9 mouse cellular contexts compared by ENCODE assay signal in the genomic region with DNA sequence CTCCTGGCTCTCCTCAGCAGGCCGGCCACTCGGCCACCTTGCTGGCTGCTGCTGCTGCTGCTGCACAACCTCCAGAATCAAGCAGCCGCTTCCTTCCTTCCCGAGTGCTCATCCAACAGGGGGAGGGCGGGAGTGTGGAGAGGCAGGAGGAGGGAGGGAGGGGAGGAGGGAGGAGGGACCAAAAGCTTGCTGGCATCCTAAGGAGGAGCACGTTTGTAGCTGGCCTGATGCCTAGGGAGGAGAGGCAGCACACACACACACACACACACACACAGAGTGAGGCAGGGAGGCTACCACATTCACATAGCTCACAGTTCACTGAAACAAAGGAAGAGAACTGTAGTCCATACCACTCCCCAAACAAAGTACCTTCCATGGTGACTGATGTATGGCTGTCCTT.
DNase-seq lines count a peak whose midpoint lies in the region; ATAC-seq and TF ChIP-seq lines count a peak whose summit lies in the region.
"Had no signal": no experiment of that assay in that cellular context is flagged by ENCODE, and none has a peak within 500 bp of the region (broad histone marks: within the 10 kb centered on the region; RNA-seq: fewer than 3 reads in every experiment).

No protein-coding gene starts in this region.

- ATAC-seq in forebrain, embryonic 14.5 days = peak; percentile 72
- ATAC-seq in midbrain, embryonic 11.5 days (ENCODE audit: low FRiP score) = peak; percentile 53; the same call in 1 of the 2 replicates
- ATAC-seq in stomach, postnatal 0 days (ENCODE audit: low FRiP score, low TSS enrichment) = peak; percentile 52; the same call in 1 of the 2 replicates

- no peak for TF ChIP-seq EP300 in stomach, postnatal 0 days (optimal IDR thresholded peaks at IDR 0.05)

- peak overlapping the region; percentile 59 for H3K4me2 ChIP-seq in forebrain, embryonic 14.5 days (ENCODE audit: low read length)
- peak overlapping the region; percentile 26 for H3K4me2 ChIP-seq in midbrain, embryonic 11.5 days
- no peak overlapping the region for H3K4me2 ChIP-seq in stomach, postnatal 0 days (replicated peaks; ENCODE audit: low read depth)

- TF ChIP-seq CTCF in E14TG2a.4 (conservative IDR thresholded peaks at IDR 0.05; ENCODE audit: low read length) = no peak
- TF ChIP-seq CTCF in stomach, postnatal 0 days (IDR thresholded peaks at IDR 0.05; ENCODE audit: low read depth) = no peak; the same call in 1 of the 2 replicates

- H3K4me3 ChIP-seq in E14TG2a.4 (replicated peaks; ENCODE audit: low read length) = 0 out of 2 replicates have a peak overlapping the region, but pooled peaks have one; percentile 3
- H3K4me3 ChIP-seq in forebrain, embryonic 14.5 days (ENCODE audit: low read depth, low read length) = peak overlapping the region; percentile 46
- peak overlapping the region; percentile 15; the same call in 1 of the 2 replicates for H3K4me3 ChIP-seq in midbrain, embryonic 11.5 days (ENCODE audit: low read depth, low read length)
- no peak overlapping the region for H3K4me3 ChIP-seq in stomach, postnatal 0 days (ENCODE audit: low read depth, low read length)
- H3K4me3 ChIP-seq: megakaryocyte, embryonic 14.5 days had no signal

- peak overlapping the region; percentile 76 for H3K9ac ChIP-seq in forebrain, embryonic 14.5 days (ENCODE audit: low read length)
- peak overlapping the region; percentile 59 for H3K9ac ChIP-seq in midbrain, embryonic 11.5 days (ENCODE audit: low read length)
- H3K9ac ChIP-seq in stomach, postnatal 0 days (ENCODE audit: low read length) = no peak overlapping the region

- peaks cover 96% of the 10 kb centered on the region for H3K4me1 ChIP-seq in E14TG2a.4 (replicated peaks; ENCODE audit: low read depth, low read length)
- peaks cover 52% of the 10 kb centered on the region for H3K4me1 ChIP-seq in forebrain, embryonic 14.5 days (ENCODE audit: control insufficient read depth, insufficient read depth, low read length)
- peaks cover 41% of the 10 kb centered on the region for H3K4me1 ChIP-seq in midbrain, embryonic 11.5 days (ENCODE audit: control insufficient read depth, insufficient read depth, low read length)
- peaks cover 2% of the 10 kb centered on the region; the same call in 1 of the 2 replicates for H3K4me1 ChIP-seq in stomach, postnatal 0 days (replicated peaks; ENCODE audit: control insufficient read depth, insufficient read depth)

- H3K27me3 ChIP-seq in E14TG2a.4 (ENCODE audit: insufficient read depth, low read length) = no peaks in the 10 kb centered on the region
- H3K27me3 ChIP-seq in forebrain, embryonic 14.5 days (replicated peaks; ENCODE audit: control insufficient read depth, insufficient read depth, low read length) = no peaks in the 10 kb centered on the region
- no peaks in the 10 kb centered on the region for H3K27me3 ChIP-seq in midbrain, embryonic 11.5 days (ENCODE audit: control insufficient read depth, insufficient read depth, low read length)
- no peaks in the 10 kb centered on the region for H3K27me3 ChIP-seq in stomach, postnatal 0 days (ENCODE audit: control insufficient read depth, insufficient read depth, low read length)

- H3K36me3 ChIP-seq in E14TG2a.4 (ENCODE audit: insufficient read depth, low read length) = peaks cover 20% of the 10 kb centered on the region
- peaks cover 12% of the 10 kb centered on the region for H3K36me3 ChIP-seq in forebrain, embryonic 14.5 days (ENCODE audit: control insufficient read depth, insufficient read depth, low read length)
- H3K36me3 ChIP-seq in midbrain, embryonic 11.5 days (ENCODE audit: control insufficient read depth, insufficient read depth, low read length) = no peaks in the 10 kb centered on the region; the same call in 1 of the 2 replicates
- peaks cover 2% of the 10 kb centered on the region; the same call in 1 of the 2 replicates for H3K36me3 ChIP-seq in stomach, postnatal 0 days (ENCODE audit: control insufficient read depth, insufficient read depth, low read length)

- H3K9me3 ChIP-seq in E14TG2a.4 (ENCODE audit: low read length) = no peaks in the 10 kb centered on the region
- no peaks in the 10 kb centered on the region for H3K9me3 ChIP-seq in forebrain, embryonic 14.5 days (replicated peaks; ENCODE audit: control insufficient read depth, low read length)
- H3K9me3 ChIP-seq in midbrain, embryonic 11.5 days (ENCODE audit: control insufficient read depth, low read length) = no peaks in the 10 kb centered on the region
- H3K9me3 ChIP-seq in stomach, postnatal 0 days (ENCODE audit: control insufficient read depth, low read length) = no peaks in the 10 kb centered on the region
- H3K9me3 ChIP-seq: megakaryocyte, embryonic 14.5 days had no signal

- H3K27ac ChIP-seq in forebrain, embryonic 14.5 days (ENCODE audit: low read depth, low read length) = peak overlapping the region; percentile 92
- peak overlapping the region; percentile 28 for H3K27ac ChIP-seq in midbrain, embryonic 11.5 days (ENCODE audit: low read depth, low read length)
- H3K27ac ChIP-seq in stomach, postnatal 0 days (replicated peaks) = no peak overlapping the region

- peak; percentile 67 to 82 for DNase-seq in cerebellum, postnatal 14 days
- DNase-seq in cerebellum, adult 18-20 months = no peak
- DNase-seq in forebrain, embryonic 14.5 days (ENCODE audit: low spot score) = peak; percentile 96
- peak; percentile 40 to 54 for DNase-seq in kidney, postnatal 36 days
- no peak for DNase-seq in midbrain, embryonic 11.5 days (ENCODE audit: low spot score, missing footprints)
- peak; percentile 65 for DNase-seq in stomach, postnatal 0 days (ENCODE audit: low spot score)
- DNase-seq in B cell, adult 2 months = no peak

- 0% methylated on average over 5 of the region's 6 CpGs for WGBS in forebrain, embryonic 14.5 days
- 11% methylated on average over 6 of the region's 6 CpGs for WGBS in midbrain, embryonic 11.5 days
- WGBS in stomach, postnatal 0 days = 17% methylated on average over 5 of the region's 6 CpGs

Comparison
In these comparisons a context has a peak if more than half of its experiments do, and no peak if none do; other contexts are left out.
1. DNase-seq: peak in cerebellum, postnatal 14 days (2 of 2), forebrain, embryonic 14.5 days (single experiment), kidney, postnatal 36 days (2 of 2) and stomach, postnatal 0 days (single experiment); none in cerebellum, adult 18-20 months (0 of 2), midbrain, embryonic 11.5 days (single experiment) and B cell, adult 2 months (0 of 2).
2. Peak in every context shown above with its lines, with median percentiles within 50 percentile points of each other: ATAC-seq.